Mouse (Mus musculus) mouse embryonic stem cell (cell line): ENCODE results near the gene Zbtb20.

Source experiments
- in situ Hi-C, 2 experiments: fragments of 300-500 bp; cut with MboI; formaldehyde crosslinking; loops; 1 replicate in 1 of 2; 3 replicates in 1 of 2; pipeline ENCODE4 v1.14.3; 2019 to 2020; ENCODE audit warnings: low sequenced_read_pairs in 2 of 2, low pct_unique_long_range_greater_than_20kb in 1 of 2, mixed read lengths in 1 of 2; ENCODE audit not compliant: unreplicated experiment in 1 of 2

The Zbtb20 gene

DNA sequence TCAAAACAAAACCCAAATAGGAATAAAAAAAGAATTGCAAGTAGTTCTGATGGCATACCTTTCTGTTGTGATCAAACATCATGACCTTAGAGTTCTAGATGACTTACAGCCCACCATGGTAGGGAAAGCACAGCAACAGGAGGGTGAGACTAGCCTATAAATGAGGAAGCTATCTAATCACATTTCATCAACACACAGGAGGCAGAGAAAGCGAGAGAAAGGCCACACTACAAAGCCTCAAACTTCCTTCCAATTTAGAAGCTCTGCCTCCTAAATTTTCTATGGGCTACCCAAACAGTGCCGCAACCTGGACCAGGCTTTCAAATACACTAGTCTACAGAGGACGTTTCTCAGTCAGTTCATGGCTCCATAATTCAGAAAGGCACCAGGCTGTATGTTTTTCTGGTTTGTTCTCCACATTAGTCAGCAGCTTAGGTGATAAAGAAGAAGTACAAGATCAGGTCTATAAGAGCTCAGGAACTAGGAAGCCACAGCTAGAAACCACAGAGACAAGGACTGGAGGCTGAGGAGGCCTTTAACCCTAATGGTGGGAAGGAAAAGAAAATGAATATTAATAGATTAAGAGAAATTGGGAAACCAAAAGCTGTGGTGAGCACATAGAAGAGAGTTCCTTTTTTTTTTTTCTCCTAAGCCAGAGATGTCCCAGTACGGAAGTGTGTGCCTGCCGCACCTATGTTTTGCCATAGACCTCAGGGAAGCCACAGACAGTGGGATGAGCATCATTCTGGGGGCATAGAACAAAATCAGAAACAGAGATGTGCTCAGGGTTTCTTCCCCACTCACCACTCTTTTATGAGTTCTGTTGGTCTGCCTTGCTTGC is 572.7 kb downstream of the Zbtb20 start:
- in situ Hi-C loops, result no loop called here

DNA sequence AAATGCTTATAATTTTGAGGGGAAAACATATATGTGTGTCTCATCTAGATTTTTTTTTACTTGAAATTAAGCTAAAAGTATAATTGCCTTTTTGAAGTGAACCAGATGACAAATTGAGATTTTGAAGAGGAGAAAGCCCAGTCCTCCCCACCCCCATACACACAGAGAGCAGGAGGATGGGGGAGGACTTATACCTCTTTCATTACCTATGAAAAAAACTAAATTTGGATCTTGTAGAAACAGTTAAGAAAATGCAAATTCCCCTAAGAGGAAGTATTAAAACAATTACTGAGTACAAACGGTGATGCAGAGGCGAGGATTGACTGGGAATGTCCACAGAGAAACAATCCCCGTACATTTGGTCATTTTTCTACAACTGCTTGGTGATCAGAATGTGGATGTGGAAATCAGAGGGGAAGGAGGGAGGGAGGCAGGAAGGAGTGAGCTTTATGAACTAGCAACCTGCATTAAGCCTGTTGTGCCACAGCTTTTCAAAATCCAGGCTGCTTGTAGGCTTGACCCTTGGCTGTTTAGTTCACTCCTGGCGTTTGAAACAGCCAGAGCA is 578.8 kb downstream of the Zbtb20 start:
- in situ Hi-C loops, result no loop called here

DNA sequence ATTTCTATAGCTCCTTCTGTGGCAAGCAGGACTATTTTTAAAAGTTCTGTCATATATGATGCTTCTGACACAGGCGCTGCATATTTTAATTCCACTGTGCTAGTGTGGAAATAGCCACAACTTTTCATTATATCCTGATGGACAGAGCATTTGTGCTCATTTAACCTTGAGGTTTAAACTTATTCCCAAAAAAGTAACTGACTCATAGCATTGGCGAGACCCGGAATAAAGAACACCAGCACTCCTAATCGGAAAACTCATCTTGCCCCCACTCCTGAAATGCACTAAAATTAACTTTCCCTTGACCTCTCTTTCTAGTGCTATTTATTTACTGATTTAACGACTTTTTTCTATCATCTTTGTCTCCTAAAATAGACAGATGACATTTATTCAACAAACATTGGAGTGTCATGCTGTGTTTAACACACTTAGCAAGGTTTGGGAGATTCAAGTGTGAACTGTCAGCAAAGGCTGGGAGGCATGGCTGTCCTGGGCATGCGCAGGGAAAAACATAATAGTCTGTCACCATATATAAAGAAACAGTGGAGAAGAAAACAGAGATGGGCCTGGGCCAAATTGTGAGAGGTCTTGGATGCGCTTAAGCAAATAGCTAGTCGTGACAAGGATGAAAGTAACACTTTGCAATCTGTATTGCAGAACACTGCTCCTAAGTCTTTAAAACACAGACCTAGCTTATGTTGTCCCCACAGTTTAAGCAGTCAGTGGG is 580.9 kb downstream of the Zbtb20 start:
- in situ Hi-C loops, result no loop called here

DNA sequence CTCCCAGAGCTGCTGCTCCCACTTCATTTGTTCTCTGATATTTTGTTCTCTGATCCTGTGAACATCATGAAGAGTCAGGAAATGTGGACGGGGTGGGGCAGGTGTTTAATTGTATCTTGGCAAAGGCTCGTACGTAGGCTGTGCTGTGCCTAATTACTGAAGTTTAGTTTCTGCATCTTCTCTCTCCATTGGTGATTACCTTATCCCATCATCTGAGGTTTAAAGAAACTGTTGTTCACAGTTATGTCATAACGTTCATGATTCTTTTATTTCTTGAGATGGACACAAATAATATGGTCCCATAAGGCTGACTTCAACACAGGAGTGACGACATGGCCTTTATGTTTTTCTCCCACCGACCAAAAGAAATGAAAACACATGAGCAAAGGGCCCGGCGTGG is 582.1 kb downstream of the Zbtb20 start:
- in situ Hi-C loops, result no loop called here

DNA sequence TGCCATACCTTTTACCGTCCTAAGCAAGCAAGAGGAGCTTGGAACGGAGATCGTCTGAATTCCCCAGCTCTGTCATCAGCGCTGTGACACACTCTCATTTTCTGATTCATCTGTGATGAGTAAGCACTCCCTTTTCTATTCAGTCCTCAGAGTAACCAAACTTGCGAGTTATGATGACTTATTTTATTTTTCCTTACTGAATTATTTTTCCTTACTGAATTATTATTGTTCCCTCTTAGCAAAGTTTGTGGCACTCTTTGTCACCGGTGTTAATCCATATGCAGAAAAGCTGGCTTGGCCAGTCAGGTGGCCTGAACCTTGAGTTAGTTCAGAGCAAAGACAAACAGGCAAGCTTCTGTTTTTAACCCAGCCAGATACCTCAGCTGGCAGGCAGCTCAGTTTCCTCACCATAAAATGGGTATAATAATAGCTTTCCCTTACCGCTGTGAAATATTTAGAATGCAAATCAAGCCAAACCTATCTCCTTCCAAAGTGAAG is 583.1 kb downstream of the Zbtb20 start:
- in situ Hi-C loops, result no loop called here

DNA sequence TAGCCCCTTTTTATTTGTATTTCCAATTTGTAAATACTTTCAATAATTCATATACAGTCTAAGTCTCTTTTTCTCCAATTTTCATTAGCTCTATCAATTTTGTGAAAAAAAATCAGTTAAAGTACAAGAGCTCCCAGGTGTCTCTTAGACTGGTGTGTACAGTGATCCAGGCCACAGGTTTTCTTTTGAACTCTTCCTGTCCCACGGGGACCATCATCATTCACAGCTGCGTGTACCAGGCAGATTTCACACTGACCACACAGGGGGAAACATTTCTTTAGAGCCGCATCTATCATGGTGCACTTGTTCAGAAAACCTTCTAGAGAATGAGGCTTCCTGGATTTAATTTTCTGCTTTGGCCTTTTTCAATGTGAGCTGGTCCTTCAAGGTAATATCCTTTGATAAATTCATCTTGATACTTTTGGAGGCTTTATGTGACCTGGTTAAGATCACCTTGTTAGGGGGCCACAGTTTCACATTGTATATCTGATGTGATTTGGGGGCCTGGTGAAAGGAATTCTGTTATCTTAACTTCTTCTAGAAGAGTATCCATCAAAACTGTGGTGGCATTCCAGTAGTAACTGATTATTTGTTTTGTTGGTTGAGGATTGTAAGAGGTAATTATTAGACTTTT is 586.2 kb downstream of the Zbtb20 start:
- in situ Hi-C loops, result no loop called here

DNA sequence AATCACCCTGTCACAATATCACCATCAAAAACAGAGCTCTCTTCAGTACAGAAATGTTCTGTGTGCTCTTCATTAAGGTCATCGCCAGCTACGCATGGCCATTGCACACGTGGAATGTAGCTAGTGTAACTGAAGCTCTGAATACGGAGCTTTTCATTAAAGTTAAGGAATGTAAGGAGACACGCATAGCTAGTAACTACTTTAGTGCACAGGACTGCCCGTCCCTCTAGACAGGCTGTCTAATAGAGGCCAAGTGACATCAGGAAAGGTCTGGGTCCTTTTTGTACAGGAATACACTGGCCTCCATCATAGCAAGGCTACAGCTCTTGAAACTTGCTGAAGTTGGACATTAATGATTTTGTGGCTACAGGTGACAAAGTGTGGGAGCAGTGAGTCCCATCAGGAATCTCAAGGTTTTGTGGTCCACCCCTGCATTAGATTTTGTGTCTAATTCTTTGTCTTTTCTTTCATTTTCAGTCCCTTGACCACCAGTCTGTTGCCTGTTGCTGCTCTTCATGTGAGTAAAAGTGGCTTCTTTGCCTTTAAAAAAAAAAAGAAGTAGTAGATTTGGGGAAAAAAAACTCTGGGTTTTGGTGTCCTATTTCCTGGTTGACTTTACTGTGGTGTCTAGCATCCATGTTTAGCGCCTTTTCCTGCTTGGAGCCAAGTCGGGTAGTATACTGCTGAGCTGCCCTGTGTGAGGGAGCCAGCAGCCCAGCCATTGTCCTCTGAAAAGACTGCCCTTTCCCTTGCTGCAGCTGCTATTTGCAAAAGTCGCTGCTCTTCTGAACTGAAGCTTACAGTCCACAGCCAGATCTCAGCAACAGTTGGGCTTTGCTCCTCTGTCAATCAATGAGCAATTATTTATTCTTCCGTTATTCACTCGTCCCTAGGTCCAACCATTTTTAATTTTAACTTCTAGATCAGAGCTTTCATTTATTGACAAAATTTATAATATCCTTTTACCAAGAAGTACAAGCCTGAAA is 587.1 kb downstream of the Zbtb20 start:
- in situ Hi-C loops, result no loop called here

DNA sequence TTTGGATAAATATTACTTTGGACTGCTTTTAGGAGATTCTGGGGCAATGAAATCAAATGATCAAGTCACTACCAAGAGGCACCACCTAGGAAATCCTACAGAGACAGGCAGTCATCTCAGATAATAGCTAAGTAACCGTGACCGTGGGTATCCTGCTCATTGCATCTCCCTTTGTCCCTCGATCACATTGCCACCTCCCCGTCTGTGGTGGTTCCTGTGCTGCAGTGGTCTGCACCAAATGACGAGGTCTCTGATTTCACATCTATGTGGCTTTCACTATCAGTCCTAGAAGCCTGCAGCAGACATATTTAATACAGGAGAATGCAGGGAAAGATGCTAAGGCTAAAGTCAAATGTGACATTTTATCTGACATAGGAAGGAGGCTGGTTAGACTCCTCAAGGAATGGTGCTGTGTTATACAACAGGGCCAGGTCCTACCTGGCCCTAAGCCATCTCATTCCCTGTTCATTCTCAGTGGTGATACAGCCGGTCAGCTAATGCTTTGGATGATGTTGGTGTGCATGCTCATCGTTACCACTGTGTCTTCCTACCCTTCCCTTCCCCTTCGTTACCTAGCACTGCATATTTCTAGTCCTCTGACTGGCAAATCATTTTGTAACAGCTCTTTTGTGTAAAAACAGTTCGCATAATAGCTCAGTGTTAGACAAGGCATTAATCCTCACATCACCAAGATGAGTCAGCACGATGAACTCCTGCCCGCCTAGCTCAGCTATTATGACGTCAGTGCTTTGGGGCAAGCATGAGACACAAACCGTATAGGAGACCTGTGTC is 588.2 kb downstream of the Zbtb20 start:
- in situ Hi-C loops, result no loop called here

DNA sequence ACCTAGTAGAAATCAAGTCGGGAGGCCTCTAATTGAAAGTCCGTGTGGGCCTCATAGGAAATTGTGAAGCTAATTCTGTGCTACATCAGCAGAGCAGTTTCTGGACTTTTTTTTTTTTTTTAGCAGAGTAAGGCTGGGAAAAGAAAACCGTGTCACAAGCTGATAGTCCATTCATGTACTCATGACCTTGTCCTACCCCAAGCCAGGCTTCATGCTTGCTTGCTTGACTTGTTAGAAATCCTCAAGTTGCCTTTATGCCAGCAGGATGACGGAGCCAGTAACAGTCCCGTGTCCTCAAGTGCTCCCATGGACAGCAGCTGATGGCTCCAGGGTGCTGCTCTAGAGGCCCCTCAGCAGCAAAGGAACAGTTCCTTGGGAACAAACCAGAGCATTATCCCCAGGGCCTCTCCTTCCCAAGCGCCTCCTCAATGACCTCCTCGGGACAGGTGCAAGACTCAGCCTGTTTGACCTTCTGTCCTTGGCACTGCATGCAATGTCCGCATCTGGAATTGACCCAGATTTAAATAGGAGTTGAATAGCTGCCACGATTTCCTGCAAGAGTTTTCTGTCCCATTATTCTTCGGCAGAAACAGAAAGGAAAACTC is 588.9 kb downstream of the Zbtb20 start:
- in situ Hi-C loops, result no loop called here

DNA sequence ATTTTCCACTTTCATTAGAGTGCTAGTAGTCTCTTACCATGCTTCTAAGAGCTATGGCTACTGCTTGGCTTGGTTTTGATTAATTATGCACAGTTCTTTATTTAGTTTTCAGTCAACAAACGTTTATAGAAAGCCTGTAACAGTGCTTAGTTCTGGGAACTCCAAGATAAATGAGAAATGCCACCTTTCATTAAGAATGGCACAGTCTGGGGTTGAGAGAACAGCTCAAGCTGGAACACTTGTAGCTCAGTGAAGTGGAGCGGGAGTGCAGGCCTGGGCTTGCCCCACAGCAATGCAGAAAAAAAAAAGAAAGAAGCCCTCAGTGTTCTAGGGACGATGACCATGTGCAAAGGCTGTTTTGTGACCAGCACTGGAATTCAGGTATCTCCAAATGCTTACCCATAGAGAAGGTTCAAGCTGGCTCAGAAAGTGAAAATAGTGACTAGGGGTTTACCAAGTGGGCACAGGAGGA is 589.7 kb downstream of the Zbtb20 start:
- in situ Hi-C loops, result no loop called here

DNA sequence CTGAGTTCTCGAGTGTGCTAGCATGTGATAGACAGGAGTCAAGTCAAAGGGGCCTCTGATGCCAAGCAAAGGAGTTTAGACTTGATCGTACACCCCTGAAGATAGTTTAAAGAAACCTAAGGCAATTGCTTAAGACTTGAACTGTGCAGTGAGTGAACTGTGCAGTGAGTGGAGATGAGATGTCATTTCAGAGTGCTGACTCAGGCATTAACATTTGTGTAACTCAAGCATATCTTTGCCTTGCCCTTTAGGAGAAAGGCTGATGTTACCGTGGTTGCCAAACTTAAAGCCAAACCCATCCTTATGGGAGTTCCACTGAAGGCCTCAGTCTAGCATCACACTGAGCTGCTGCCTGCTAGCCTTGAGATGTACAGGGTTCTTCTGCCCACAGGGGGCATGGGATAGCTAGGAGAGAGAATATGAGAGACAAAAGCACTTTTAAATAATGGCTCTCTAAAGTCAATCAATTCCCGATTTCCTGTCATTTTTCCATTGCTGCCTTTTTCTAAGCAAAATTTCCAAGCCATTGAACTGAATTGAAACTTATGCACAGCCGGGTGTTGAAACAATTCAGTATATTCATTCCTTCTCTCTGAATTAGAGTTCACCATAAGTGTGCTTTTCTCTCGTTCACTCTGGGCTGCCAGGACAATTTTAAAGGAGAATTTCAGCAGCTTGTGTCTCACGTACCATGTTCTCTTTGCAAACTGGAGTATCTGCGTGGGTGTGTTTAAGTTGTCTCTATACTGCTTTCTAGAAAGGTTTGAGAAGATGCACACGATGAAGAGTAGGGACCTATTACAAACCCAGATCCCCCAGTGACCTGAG is 590.5 kb downstream of the Zbtb20 start:
- in situ Hi-C loops, result no loop called here

DNA sequence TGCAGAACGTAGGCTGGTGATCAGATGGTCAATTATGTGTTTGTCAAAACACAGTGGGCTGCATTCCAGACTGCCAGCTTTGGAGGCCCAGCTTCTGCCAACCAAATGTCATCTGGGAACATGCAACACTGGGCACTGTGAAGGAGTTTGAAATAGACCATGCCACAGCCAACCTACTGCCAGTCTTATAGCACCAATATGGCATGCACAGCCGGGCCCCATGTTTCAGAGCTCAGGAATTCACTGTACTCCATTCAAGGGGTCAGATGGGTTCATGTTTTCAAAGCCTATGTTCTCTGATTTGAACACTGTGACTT is 591.0 kb downstream of the Zbtb20 start:
- in situ Hi-C loops, result no loop called here

DNA sequence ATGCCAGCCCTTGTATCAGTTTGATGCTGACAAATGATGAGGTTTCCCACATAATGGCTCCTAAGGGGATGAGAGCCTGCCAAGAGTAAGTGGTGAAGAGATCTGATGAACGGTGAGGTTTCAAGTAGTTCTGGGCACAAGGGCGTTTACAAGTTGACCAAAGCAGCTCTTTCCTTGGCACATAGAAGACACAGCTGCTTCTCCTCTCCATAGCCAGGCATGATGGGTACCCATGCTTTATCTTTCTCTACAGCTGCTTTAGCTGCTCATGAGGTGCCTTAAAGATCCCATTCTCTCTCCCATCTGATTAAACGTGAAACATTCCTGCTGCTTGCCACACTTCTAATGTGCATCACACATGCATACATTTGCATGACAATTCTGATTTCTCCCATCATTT is 595.4 kb downstream of the Zbtb20 start:
- in situ Hi-C loops, result no loop called here

DNA sequence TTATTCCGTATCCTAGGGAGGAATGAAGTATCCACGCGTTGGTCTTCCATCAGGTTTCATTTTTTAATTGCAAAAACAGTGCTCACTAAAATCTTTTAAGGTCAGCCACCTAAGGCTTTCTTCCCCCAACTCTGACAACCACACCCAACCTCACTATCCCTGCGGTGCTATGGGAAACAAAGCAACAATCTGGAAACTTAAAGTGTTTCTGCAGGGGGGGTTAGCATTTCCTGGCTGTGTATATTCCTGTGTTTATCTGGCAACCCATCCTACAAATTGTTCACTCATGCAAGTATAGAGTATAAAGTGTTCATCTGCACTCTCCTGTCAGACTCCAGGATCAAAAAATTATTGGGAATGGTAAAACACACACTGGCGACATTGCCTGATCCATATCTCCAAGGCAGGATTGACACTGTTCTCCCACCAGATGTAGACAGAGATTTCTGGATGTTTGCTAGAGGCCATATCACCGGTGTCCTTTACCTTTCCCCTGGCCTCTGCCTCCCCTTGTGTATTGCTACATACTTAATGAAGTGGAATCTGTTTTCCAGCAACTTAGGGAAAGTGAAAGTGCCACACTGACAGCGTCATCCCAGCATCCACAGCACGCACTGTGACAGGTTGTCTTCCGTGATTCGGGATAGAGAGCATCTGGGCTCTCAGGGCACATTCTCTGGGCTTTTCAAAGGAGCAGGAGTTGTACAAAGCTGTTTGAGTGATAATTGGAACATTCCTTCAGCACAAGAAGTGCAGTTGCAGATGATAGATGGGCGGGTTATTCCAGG is 599.5 kb downstream of the Zbtb20 start:
- in situ Hi-C loops, result no loop called here

DNA sequence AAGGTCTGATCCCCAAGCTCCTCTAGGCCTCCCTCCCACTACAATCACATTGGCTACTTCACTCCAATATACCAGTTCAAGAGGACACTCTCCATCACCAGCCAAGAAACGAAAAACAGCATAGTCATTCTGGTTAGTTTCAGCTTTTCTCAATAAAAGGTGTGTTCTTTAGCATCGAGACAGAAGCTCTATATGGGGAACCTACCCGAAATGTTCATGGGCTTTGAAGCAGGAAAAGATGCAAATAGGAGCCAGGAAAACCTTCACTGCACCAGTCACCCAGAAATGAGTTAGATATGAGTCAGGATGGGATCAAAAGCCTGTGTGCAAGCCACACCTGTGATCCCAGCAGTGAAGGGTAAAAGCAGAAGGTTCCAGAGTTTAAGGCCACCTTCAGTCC is 601.2 kb downstream of the Zbtb20 start:
- in situ Hi-C loops, result no loop called here
